ENCODE assay signal across 35 mouse cellular contexts in the genomic region with DNA sequence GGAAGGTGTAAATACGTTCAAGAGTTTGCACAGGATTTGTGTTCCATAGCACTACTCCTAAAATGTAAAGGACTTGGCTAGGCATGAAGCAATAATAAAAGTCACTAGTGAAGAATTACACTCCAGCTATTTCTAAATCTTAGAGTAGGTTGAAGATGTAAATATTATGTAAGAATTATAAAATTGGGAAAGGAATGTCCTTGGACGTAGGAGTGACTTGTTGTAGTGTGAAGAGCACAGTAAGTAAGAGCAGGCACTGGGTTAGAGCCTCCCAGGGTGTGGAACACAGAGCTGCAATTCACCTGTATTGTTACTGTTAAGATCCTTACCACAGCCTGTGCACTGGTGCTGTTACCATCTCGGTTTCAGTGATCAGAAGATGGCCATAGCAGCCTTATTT.
"Had no signal": no experiment of that assay in that cellular context is flagged by ENCODE, and none has a peak within 500 bp of the region (broad histone marks: within the 10 kb centered on the region; RNA-seq: fewer than 3 reads in every experiment).

No protein-coding gene starts in this region.

- H3K9ac ChIP-seq: heart, embryonic 12.5 days; heart, embryonic 13.5 days; heart, embryonic 15.5 days; hindbrain, embryonic 12.5 days; hindbrain, embryonic 13.5 days; hindbrain, embryonic 14.5 days; hindbrain, embryonic 15.5 days; intestine, embryonic 15.5 days; kidney, embryonic 15.5 days had no signal

- H3K36me3 ChIP-seq: heart, embryonic 10.5 days; heart, embryonic 12.5 days; heart, embryonic 13.5 days; heart, embryonic 15.5 days; hindbrain, embryonic 10.5 days; hindbrain, embryonic 12.5 days; hindbrain, embryonic 13.5 days; hindbrain, embryonic 15.5 days; intestine, embryonic 15.5 days; kidney, embryonic 15.5 days had no signal

- H3K27me3 ChIP-seq: heart, embryonic 12.5 days; heart, embryonic 13.5 days; heart, embryonic 15.5 days; hindbrain, embryonic 12.5 days; hindbrain, embryonic 13.5 days; hindbrain, embryonic 15.5 days; intestine, embryonic 15.5 days; kidney, embryonic 15.5 days had no signal

- H3K4me3 ChIP-seq: heart, embryonic 10.5 days; heart, embryonic 12.5 days; heart, embryonic 13.5 days; heart, embryonic 15.5 days; hindbrain, embryonic 10.5 days; hindbrain, embryonic 12.5 days; hindbrain, embryonic 13.5 days; hindbrain, embryonic 15.5 days; intestine, embryonic 15.5 days; kidney, embryonic 15.5 days; layer of hippocampus, adult 2 months had no signal

- H3K4me2 ChIP-seq: heart, embryonic 11.5 days; heart, embryonic 12.5 days; heart, embryonic 13.5 days; heart, embryonic 15.5 days; hindbrain, embryonic 12.5 days; hindbrain, embryonic 13.5 days; hindbrain, embryonic 14.5 days; hindbrain, embryonic 15.5 days; intestine, embryonic 15.5 days; kidney, embryonic 15.5 days had no signal

- DNase-seq: heart, postnatal 10 days; heart, postnatal 14 days; heart, postnatal 36 days; heart, postnatal 4 days; kidney, adult 11 months; kidney, adult 18-20 months; kidney, adult 2 months; kidney, adult 8-10 months; kidney, adult 9 months; kidney, postnatal 10 days; kidney, postnatal 14 days; kidney, postnatal 25 days; kidney, postnatal 36 days; kidney, postnatal 4 days; layer of hippocampus, adult 9-11 months; layer of hippocampus, postnatal 36 days had no signal

- H3K4me1 ChIP-seq: heart, embryonic 10.5 days; heart, embryonic 12.5 days; heart, embryonic 13.5 days; heart, embryonic 15.5 days; hindbrain, embryonic 10.5 days; hindbrain, embryonic 12.5 days; hindbrain, embryonic 13.5 days; hindbrain, embryonic 15.5 days; intestine, embryonic 15.5 days; kidney, embryonic 15.5 days had no signal

- H3K9me3 ChIP-seq: heart, embryonic 10.5 days; heart, embryonic 12.5 days; heart, embryonic 13.5 days; heart, embryonic 15.5 days; hindbrain, embryonic 10.5 days; hindbrain, embryonic 12.5 days; hindbrain, embryonic 13.5 days; hindbrain, embryonic 15.5 days; intestine, embryonic 15.5 days; kidney, embryonic 15.5 days had no signal

- ATAC-seq: hindbrain, embryonic 16.5 days; hindbrain, postnatal 0 days; inflammation-experienced regulatory T-cells, adult 6 months; intestine, embryonic 15.5 days; intestine, embryonic 16.5 days; intestine, postnatal 0 days had no signal

- H3K27ac ChIP-seq: heart, embryonic 10.5 days; heart, embryonic 13.5 days; heart, embryonic 15.5 days; hindbrain, embryonic 10.5 days; hindbrain, embryonic 12.5 days; hindbrain, embryonic 13.5 days; hindbrain, embryonic 14.5 days; hindbrain, embryonic 15.5 days; hindbrain, postnatal 0 days; intestine, embryonic 15.5 days; kidney, embryonic 15.5 days; kidney, postnatal 0 days; layer of hippocampus, adult 2 months had no signal
